Mouse (Mus musculus): ENCODE results near the gene Arglu1.
A peak's percentile ranks its signal among the peaks of the same experiment; 100 is the strongest.

Gene Arglu1

GRCm38 (mm10) chr8:8658426-8659224 lies 31.7 kb downstream of the Arglu1 start:
- DNase-seq, result peak; percentile 90

- no peak for DNase-seq
Observed at GRCm38 (mm10) chr8:8657692-8658355, 32.5 kb downstream of the Arglu1 start.

GRCm38 (mm10) chr8:8656578-8657441 lies 33.5 kb downstream of the Arglu1 start:
- no peak for DNase-seq

GRCm38 (mm10) chr8:8655346-8656340 lies 34.7 kb downstream of the Arglu1 start:
- DNase-seq, result no peak

GRCm38 (mm10) chr8:8653906-8654489 lies 36.3 kb downstream of the Arglu1 start:
- no peak for DNase-seq

GRCm38 (mm10) chr8:8653343-8653742 lies 37.0 kb downstream of the Arglu1 start:
- DNase-seq, result no peak

GRCm38 (mm10) chr8:8652388-8652787 lies 37.9 kb downstream of the Arglu1 start:
- DNase-seq, result no peak

GRCm38 (mm10) chr8:8649944-8650343 lies 40.4 kb downstream of the Arglu1 start:
- DNase-seq, result peak; percentile 33

- no peak for DNase-seq
Observed at GRCm38 (mm10) chr8:8649536-8649935, 40.8 kb downstream of the Arglu1 start.

GRCm38 (mm10) chr8:8648686-8649085 lies 41.6 kb downstream of the Arglu1 start:
- no peak for DNase-seq

- no peak for DNase-seq
Observed at GRCm38 (mm10) chr8:8647824-8648223, 42.5 kb downstream of the Arglu1 start.

- DNase-seq, result no peak
Observed at GRCm38 (mm10) chr8:8647319-8647718, 43.0 kb downstream of the Arglu1 start.

GRCm38 (mm10) chr8:8644160-8644915 lies 46.0 kb downstream of the Arglu1 start:
- DNase-seq, result no peak

GRCm38 (mm10) chr8:8640264-8640588 lies 50.1 kb downstream of the Arglu1 start:
- DNase-seq, result no peak

GRCm38 (mm10) chr8:8639569-8640263 lies 50.6 kb downstream of the Arglu1 start:
- DNase-seq, result no peak

- DNase-seq, result no peak
Observed at GRCm38 (mm10) chr8:8631394-8631793, 58.9 kb downstream of the Arglu1 start.

GRCm38 (mm10) chr8:8624017-8624416 lies 66.3 kb downstream of the Arglu1 start:
- DNase-seq, result no peak

GRCm38 (mm10) chr8:8623486-8623885 lies 66.8 kb downstream of the Arglu1 start:
- DNase-seq, result peak; percentile 60

- no peak for DNase-seq
Observed at GRCm38 (mm10) chr8:8622476-8622875, 67.8 kb downstream of the Arglu1 start.

- DNase-seq, result no peak
Observed at GRCm38 (mm10) chr8:8622031-8622430, 68.3 kb downstream of the Arglu1 start.

Data from kidney, postnatal 14 days (tissue).